Mouse (Mus musculus): ENCODE measurements around the gene Gm8947. TPM values are rescaled to one million over a fixed set of nuclear protein-coding genes. Genes with fewer than 3 reads are reported as not detected.
"Not testable (repeated sequence)": the region's sequence is repeated elsewhere in the genome, so short reads cannot be mapped to it uniquely, and the experiment has no call there.

The Gm8947 gene
- polyA plus RNA-seq (2015; fragmentation: Nextera tagmentation; extraction: Ambion mirVana) = 0.18 and 0.24 TPM in 2 replicates

DNA sequence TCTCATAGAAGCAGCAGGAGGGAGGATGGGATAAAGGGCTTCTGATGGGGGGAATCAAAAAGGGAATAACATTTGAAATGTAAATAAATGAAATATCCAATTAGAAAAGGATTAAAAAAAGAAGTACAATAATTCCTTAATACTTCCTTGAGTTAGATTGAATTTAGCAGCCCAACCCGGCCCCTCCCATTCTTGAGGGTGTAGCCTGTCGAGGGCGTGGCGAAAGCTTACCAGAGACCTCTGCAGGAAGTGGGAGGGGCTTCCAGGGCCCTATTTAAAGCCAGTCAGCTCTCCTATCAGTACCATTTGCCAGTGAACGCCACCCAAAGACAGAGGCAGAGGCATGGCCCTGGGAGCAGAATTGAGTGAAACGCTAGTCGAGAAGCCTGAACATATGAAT lies at the start of gene Gm8947:
TSS of gene Gm8947 (plus strand) at position 302 of the 400 bp plus-strand sequence.
- WGBS = 92% methylated on average over 3 of the region's 7 CpGs
- H3K4me2 ChIP-seq (replicated peaks); H3K9ac ChIP-seq; H3K27ac ChIP-seq; ATAC-seq; H3K27me3 ChIP-seq (replicated peaks); H3K36me3 ChIP-seq; H3K4me1 ChIP-seq (replicated peaks); H3K9me3 ChIP-seq; H3K4me3 ChIP-seq (replicated peaks): not testable (repeated sequence)

DNA sequence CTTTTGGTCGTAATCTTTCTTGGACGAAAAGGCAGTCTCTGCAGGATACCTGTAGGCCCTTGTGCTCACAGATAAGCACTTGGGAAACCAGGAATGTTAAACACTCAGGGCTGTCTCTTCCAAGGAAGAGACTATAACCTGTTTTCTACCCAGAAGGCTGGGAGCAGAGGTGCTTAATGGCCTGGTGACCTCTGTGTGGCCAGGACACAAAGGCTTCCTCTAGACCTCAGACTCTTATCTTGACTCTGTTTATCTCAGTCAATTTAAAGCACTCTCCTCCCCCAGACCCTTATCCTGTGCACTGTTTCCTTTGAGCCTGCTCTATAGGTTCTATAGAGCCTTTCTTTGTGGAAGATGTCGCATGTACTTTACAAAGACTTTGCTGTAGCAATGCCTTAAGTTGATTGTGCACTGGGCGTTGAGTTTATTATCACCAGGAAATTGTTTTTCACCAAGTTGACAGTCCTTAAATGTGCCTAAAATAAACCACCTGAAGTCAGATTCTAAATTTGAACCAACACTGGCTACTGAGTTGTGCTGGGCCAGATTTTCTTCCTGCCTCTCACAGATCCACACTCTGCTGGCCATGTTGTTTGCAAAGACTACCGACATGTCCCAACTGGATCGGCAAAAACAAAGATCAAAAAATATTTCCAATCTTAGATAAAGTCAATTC lies 47.6 kb upstream of the Gm8947 start:
- Histone ChIP-seq H3K27ac (no peak overlapping the region), H3K9ac (no peak overlapping the region), H3K4me2 (replicated peaks) (no peak overlapping the region), H3K4me3 (replicated peaks) (no peak overlapping the region), H3K27me3 (replicated peaks) (no peaks in the 10 kb centered on the region), H3K9me3 (no peaks in the 10 kb centered on the region), H3K4me1 (replicated peaks) (no peaks in the 10 kb centered on the region), H3K36me3 (no peaks in the 10 kb centered on the region)
- ATAC-seq = no peak
- WGBS = 43% methylated on average over 6 of the region's 6 CpGs

DNA sequence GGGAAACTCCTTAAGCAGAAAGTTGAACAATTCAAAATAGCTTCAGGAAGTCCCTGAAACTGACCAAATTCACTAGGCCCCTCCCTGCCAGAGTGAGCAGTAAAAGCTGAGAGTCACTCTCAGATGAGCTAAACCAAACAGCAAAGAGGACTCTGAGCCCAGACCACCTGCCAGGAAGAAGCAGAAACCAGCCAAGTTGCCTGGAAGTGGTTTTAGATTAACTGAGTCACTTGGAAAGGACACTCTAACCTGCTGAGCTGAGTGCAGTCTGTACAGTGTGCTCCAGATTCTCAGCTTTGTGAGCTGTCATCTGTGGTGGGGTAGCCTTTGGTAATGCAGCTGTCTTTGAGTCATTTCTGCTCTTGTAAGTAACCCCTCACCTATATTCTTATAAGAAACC lies 44.4 kb upstream of the Gm8947 start:
- Histone ChIP-seq H3K27me3 (replicated peaks) (no peaks in the 10 kb centered on the region), H3K27ac (no peak overlapping the region), H3K36me3 (no peaks in the 10 kb centered on the region), H3K9me3 (no peaks in the 10 kb centered on the region), H3K4me2 (replicated peaks) (no peak overlapping the region), H3K9ac (no peak overlapping the region), H3K4me3 (replicated peaks) (no peak overlapping the region), H3K4me1 (replicated peaks) (no peaks in the 10 kb centered on the region)
- no peak for ATAC-seq

DNA sequence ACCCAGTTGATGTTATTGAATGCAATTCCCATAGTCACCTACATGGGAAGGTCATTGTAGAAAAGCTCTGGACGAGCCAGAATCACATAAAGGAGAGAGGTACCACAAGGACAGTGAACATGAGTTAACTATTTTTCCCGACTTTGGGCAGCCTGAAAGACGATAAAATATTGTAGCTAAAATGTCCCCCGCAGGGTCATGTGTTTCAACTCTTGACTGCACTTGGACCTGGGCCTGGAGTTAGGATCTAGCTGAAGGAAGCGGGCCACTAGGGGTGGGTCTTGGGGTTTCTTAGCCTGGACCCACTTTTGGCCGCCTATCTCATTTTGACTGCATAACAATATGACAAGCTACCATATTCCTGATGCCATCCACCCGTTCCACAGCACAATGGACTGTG lies 42.0 kb upstream of the Gm8947 start:
- Histone ChIP-seq H3K4me2 (replicated peaks) (no peak overlapping the region), H3K4me3 (replicated peaks) (no peak overlapping the region), H3K27me3 (replicated peaks) (no peaks in the 10 kb centered on the region), H3K4me1 (replicated peaks) (no peaks in the 10 kb centered on the region), H3K36me3 (no peaks in the 10 kb centered on the region), H3K9me3 (no peaks in the 10 kb centered on the region), H3K27ac (no peak overlapping the region), H3K9ac (no peak overlapping the region)
- 93% methylated on average over 7 of the region's 7 CpGs for WGBS
- no peak for ATAC-seq

DNA sequence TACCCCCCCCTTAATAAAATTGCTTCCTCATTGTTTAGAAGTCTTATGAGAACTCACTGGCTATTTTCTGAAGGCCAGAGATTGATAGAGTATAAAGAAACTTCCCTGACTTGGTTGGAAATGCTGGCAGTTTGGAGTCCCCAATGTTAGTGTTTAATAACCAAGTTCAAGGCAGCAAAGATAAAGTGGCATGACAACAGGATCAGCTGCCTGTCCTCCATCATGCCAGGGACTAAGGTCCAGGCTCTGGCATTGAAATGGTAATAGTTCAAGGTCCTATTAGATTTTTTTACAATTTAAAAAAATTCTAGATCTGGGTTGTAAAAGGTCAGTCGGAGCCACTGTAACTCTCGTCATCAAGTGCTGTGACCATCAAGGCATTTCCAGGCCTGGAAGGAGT lies 41.1 kb upstream of the Gm8947 start:
- Histone ChIP-seq H3K9me3 (no peaks in the 10 kb centered on the region), H3K27ac (no peak overlapping the region), H3K27me3 (replicated peaks) (no peaks in the 10 kb centered on the region), H3K36me3 (no peaks in the 10 kb centered on the region), H3K4me3 (replicated peaks) (no peak overlapping the region), H3K4me1 (replicated peaks) (no peaks in the 10 kb centered on the region), H3K4me2 (replicated peaks) (no peak overlapping the region), H3K9ac (no peak overlapping the region)
- 73% methylated on average over 2 of the region's 2 CpGs for WGBS
- no peak for ATAC-seq

DNA sequence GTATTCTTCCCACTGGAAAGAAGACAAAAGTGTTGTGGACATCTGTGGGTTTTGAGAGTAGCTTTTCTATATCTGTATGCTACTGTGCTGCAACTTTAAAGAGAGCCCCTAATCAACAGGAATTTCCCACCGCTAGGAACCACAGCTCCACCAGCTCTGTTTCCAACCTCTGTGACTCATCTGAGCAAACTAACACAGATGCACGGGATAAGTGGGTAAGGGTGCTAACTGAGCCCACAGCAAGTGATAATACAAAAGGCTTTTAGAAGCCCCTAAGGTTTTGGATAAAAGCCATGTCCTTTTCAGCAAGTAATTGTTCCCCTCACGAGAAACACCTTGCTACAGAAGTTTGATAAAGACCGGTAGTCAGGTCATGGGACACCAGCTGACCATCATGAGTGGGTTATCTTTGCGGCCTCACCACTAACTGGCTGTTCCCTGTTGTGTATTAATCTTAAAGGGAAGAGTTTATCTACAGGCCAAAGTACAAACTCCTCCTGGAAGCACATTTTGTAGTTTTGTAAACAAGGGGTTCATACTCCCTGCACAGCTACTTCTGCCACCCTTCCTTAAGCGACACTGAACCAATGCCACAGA lies 39.0 kb upstream of the Gm8947 start:
- H3K4me3 ChIP-seq (replicated peaks) = no peak overlapping the region
- H3K9ac ChIP-seq = no peak overlapping the region
- H3K9me3 ChIP-seq = no peaks in the 10 kb centered on the region
- no peaks in the 10 kb centered on the region for H3K27me3 ChIP-seq (replicated peaks)
- 0 out of 2 replicates have a peak, but pooled peaks cover 3% of the 10 kb centered on the region for H3K4me1 ChIP-seq (replicated peaks)
- H3K4me2 ChIP-seq (replicated peaks) = no peak overlapping the region
- WGBS = 66% methylated on average over 6 of the region's 6 CpGs
- no peaks in the 10 kb centered on the region for H3K36me3 ChIP-seq
- ATAC-seq = peak; percentile 91
- no peak overlapping the region for H3K27ac ChIP-seq

DNA sequence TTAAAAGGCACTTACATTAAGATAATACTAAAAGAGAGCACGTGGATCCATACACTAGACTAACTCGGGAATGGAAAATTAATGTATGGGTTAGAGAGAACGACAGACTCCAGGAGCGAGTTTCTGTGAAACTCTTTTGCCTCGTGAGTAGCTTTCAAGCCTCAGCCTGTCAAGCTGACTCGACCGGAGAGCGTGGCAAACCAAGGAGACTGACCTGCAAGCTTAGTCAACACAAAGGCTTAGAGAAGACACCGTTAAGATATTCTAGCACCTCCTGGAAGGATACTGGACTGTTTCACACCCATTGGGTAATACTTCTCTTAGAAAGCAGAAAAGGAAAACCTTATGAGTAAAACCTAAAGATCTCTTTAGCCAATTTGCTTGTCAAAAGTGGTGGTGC lies 38.0 kb upstream of the Gm8947 start:
- ATAC-seq = not testable (repeated sequence)

DNA sequence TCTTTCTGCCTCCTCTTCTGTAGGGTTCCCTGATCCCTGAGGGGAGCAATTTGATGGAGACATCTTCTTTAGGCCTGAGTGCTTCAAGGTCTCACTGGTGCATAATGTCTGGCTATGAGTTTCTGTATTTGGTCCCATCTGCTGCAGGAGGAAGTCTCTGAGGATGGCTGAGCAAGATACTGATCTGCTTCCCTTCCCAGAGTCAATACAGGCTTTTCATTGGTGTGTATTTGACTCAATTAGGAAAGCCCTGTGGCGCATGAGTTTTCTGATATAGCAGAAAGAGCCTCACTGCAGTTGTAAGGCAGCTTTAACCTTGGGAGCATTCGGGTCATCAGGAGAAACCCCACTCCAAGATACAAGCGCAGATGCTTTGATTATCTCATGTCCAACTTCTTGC lies 36.0 kb upstream of the Gm8947 start:
- Histone ChIP-seq H3K27ac (no peak overlapping the region), H3K4me1 (replicated peaks) (peaks cover 3% of the 10 kb centered on the region; the same call in 1 of the 2 replicates), H3K27me3 (replicated peaks) (no peaks in the 10 kb centered on the region), H3K9ac (no peak overlapping the region), H3K4me3 (replicated peaks) (no peak overlapping the region), H3K4me2 (replicated peaks) (no peak overlapping the region), H3K36me3 (no peaks in the 10 kb centered on the region), H3K9me3 (no peaks in the 10 kb centered on the region)
- WGBS = 92% methylated on average over 3 of the region's 3 CpGs
- ATAC-seq = no peak

More for the DNA sequence above, 38.0 kb upstream of the Gm8947 start:
- not testable (repeated sequence) for H3K4me2 ChIP-seq (replicated peaks); H3K9ac ChIP-seq; H3K27me3 ChIP-seq (replicated peaks); H3K36me3 ChIP-seq; H3K27ac ChIP-seq; H3K4me3 ChIP-seq (replicated peaks); H3K4me1 ChIP-seq (replicated peaks); H3K9me3 ChIP-seq
- 90% methylated on average over 9 of the region's 9 CpGs for WGBS

DNA sequence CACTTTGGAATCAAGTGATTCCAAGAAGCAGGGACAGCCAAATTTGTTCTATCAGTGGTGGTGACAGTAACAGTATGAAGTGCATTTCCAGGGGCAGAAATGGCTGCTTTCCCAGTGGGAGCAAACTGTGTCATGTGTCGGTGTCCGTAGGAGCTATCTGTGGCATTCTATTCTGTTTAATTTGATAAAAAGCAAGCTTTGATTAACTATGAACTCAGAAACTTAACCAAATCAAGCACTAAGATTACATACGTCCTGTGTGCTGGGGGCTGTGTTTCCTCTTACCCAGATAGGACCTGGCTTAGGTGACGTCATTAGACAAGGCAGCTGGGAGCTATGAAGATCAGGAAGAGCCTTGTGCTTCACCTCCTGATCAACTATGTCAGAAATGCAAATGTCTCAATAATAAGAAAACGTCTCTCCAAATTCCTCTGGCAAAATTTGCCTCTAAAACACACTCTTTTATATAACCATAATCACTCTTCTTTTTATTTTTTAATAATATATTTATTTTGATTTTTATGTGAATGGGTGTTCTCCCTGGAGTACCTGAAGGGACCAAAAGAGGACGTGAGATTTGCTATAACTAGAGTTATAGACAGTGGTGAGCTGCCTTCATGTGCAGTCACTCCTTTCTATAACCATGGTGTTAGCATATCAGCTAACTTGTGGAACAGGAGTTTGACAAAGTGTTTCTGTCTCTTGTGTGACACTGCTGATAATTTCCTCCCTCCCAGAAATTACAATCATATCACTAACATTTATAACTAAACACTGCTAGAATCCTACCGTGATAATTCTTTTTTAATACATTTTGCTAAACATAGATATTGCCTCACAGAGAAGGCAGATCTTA lies 35.2 kb upstream of the Gm8947 start:
- H3K27me3 ChIP-seq (replicated peaks) = no peaks in the 10 kb centered on the region
- H3K27ac ChIP-seq = no peak overlapping the region
- H3K9me3 ChIP-seq = no peaks in the 10 kb centered on the region
- no peak overlapping the region for H3K4me3 ChIP-seq (replicated peaks)
- no peak overlapping the region for H3K4me2 ChIP-seq (replicated peaks)
- no peak for ATAC-seq
- peaks cover 3% of the 10 kb centered on the region; the same call in 1 of the 2 replicates for H3K4me1 ChIP-seq (replicated peaks)
- no peak overlapping the region for H3K9ac ChIP-seq
- no peaks in the 10 kb centered on the region for H3K36me3 ChIP-seq
- 70% methylated on average over 7 of the region's 7 CpGs for WGBS

DNA sequence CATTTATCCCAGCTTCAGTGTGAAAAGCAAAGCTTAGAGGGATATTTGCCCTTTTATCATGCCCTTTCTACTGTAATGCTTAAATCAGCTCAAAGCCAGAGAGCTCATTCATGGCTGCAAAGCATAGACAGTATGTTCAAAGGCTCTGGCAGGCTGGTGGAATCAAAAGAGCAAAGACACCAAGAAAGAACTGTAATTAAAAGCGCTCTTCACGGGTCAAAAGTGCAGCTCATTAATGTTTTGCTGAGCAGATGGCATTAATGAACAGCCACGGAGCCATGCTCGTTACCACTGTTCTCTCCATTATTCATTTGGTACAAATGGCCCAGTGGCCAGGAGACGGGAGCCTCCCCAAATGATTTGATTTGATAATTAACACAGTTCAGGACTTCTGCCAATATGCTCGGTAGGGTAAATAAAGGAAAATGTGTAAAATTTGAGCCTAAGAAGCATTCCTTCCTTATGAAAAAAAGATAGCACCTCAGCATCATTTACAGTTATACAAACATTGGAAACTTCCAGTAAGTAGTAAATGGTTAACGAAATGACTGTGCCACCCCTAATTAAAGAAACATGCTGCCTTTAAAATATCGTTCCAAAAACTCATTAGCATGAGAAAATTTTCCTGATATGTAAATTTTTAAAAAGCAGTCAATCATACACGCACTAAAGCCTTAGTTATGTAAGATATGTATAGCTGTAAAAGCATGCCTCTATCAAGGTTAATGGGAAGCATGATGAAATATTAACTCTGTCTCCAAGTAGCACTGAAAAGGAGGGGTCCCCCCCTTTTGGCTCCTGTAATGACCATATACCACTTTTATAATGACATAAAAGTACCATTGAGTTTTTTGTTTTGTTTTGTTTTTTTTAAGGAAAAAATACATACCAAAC lies 34.0 kb upstream of the Gm8947 start:
- peak; percentile 49; the same call in 1 of the 2 replicates for ATAC-seq
- H3K4me1 ChIP-seq (replicated peaks) = peaks cover 3% of the 10 kb centered on the region; the same call in 1 of the 2 replicates
- H3K9ac ChIP-seq = no peak overlapping the region
- H3K9me3 ChIP-seq = no peaks in the 10 kb centered on the region
- no peak overlapping the region for H3K27ac ChIP-seq
- H3K36me3 ChIP-seq = no peaks in the 10 kb centered on the region
- H3K27me3 ChIP-seq (replicated peaks) = no peaks in the 10 kb centered on the region
- 70% methylated on average over 9 of the region's 9 CpGs for WGBS
- H3K4me2 ChIP-seq (replicated peaks) = no peak overlapping the region
- H3K4me3 ChIP-seq (replicated peaks) = no peak overlapping the region

DNA sequence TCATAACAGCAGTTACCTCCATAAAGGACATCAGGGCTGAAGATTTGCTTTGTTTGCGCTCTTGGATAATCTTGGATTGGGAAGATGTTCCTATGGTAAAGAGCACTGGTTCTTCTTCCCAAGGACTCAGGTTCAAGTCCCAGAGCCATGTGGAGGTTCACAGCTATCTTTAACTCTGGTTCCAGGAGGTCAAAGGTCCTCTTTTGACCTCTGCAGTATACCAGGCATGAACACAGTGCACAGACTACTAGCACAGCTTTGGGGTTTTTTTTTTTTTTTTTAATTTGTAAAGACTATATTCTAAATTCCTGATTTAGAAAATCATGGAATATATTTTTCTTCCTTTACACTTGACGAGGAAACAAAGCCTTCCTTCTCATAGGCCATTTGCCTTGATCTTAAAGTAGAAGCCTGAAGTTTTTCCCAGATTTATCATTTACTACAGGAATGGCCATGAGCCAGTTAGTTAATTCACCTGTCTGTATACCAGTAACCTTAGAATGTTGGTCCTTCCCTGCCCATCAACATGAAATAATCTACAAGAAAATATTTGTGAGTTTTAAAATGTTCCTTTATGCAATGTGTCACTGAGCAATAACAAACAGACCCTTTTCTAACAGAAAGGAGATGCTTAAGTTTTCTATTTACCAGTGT lies 33.2 kb upstream of the Gm8947 start:
- no peak overlapping the region for H3K4me3 ChIP-seq (replicated peaks)
- no peak overlapping the region for H3K27ac ChIP-seq
- ATAC-seq = 0 out of 2 replicates have a peak, but pooled peaks have one; percentile 52
- no peaks in the 10 kb centered on the region for H3K27me3 ChIP-seq (replicated peaks)
- H3K4me2 ChIP-seq (replicated peaks) = no peak overlapping the region
- WGBS = 93% methylated on average over 2 of the region's 2 CpGs
- H3K4me1 ChIP-seq (replicated peaks) = peaks cover 3% of the 10 kb centered on the region; the same call in 1 of the 2 replicates
- no peak overlapping the region for H3K9ac ChIP-seq
- no peaks in the 10 kb centered on the region for H3K36me3 ChIP-seq
- no peaks in the 10 kb centered on the region for H3K9me3 ChIP-seq
